Mouse (Mus musculus): Measurements from ENCODE around the gene Tnfaip2. TPM values are rescaled to one million over a fixed set of nuclear protein-coding genes. Genes with fewer than 3 reads are reported as not detected.

The Tnfaip2 gene
- polyA plus RNA-seq, 1 experiment from 2014 or later = 77.2 TPM

- 41% methylated on average over 4 of the region's 4 CpGs for WGBS (ENCODE audit: insufficient replicate concordance)
These were observed 10.2 kb upstream of the Tnfaip2 start for GRCm38 (mm10) chr12:111432097-111432496.

GRCm38 (mm10) chr12:111432751-111433331, 9.4 kb upstream of the Tnfaip2 start:
- Histone ChIP-seq H3K27me3 (ENCODE audit: control insufficient read depth, insufficient read depth, low read depth, low read length) (peaks cover 31% of the 10 kb centered on the region), H3K4me2 (ENCODE audit: low read depth, low read length) (no peak overlapping the region), H3K4me1 (ENCODE audit: control insufficient read depth, low read depth, low read length) (peaks cover 80% of the 10 kb centered on the region), H3K9me3 (replicated peaks; ENCODE audit: control insufficient read depth, low read length) (no peaks in the 10 kb centered on the region), H3K27ac (ENCODE audit: low read length) (peak overlapping the region; percentile 16), H3K9ac (ENCODE audit: low read depth, low read length) (no peak overlapping the region; the same call in 1 of the 2 replicates), H3K36me3 (ENCODE audit: control insufficient read depth, insufficient read depth) (no peaks in the 10 kb centered on the region), H3K4me3 (ENCODE audit: low read depth, low read length) (no peak overlapping the region)
- ATAC-seq (ENCODE audit: low read depth) = no peak
- WGBS (ENCODE audit: insufficient replicate concordance) = 46% methylated on average over 4 of the region's 5 CpGs

More at GRCm38 (mm10) chr12:111432097-111432496, 10.2 kb upstream of the Tnfaip2 start:
- no peaks in the 10 kb centered on the region for H3K36me3 ChIP-seq (ENCODE audit: control insufficient read depth, insufficient read depth)
- H3K27ac ChIP-seq (ENCODE audit: low read length) = peak overlapping the region; percentile 16
- H3K9ac ChIP-seq (ENCODE audit: low read depth, low read length) = no peak overlapping the region
- H3K9me3 ChIP-seq (replicated peaks; ENCODE audit: control insufficient read depth, low read length) = no peaks in the 10 kb centered on the region
- H3K4me1 ChIP-seq (ENCODE audit: control insufficient read depth, low read depth, low read length) = peaks cover 73% of the 10 kb centered on the region
- H3K4me2 ChIP-seq (ENCODE audit: low read depth, low read length) = no peak overlapping the region
- H3K4me3 ChIP-seq (ENCODE audit: low read depth, low read length) = no peak overlapping the region
- ATAC-seq (ENCODE audit: low read depth) = no peak
- peaks cover 31% of the 10 kb centered on the region for H3K27me3 ChIP-seq (ENCODE audit: control insufficient read depth, insufficient read depth, low read depth, low read length)

GRCm38 (mm10) chr12:111434164-111434744, 8.0 kb upstream of the Tnfaip2 start:
- Histone ChIP-seq H3K27ac (ENCODE audit: low read length) (peak overlapping the region; percentile 80), H3K4me2 (ENCODE audit: low read depth, low read length) (peak overlapping the region; percentile 40), H3K27me3 (ENCODE audit: control insufficient read depth, insufficient read depth, low read depth, low read length) (peaks cover 17% of the 10 kb centered on the region), H3K4me3 (ENCODE audit: low read depth, low read length) (no peak overlapping the region), H3K9me3 (replicated peaks; ENCODE audit: control insufficient read depth, low read length) (no peaks in the 10 kb centered on the region), H3K4me1 (ENCODE audit: control insufficient read depth, low read depth, low read length) (peaks cover 87% of the 10 kb centered on the region), H3K9ac (ENCODE audit: low read depth, low read length) (peak overlapping the region; percentile 49), H3K36me3 (ENCODE audit: control insufficient read depth, insufficient read depth) (no peaks in the 10 kb centered on the region)
- ATAC-seq (ENCODE audit: low read depth) = no peak
- WGBS (ENCODE audit: insufficient replicate concordance) = 51% methylated on average over 7 of the region's 7 CpGs

GRCm38 (mm10) chr12:111434745-111435327, 7.4 kb upstream of the Tnfaip2 start:
- Histone ChIP-seq H3K4me3 (ENCODE audit: low read depth, low read length) (0 out of 2 replicates have a peak overlapping the region, but pooled peaks have one; percentile 5), H3K4me1 (ENCODE audit: control insufficient read depth, low read depth, low read length) (peaks cover 86% of the 10 kb centered on the region), H3K36me3 (ENCODE audit: control insufficient read depth, insufficient read depth) (no peaks in the 10 kb centered on the region), H3K4me2 (ENCODE audit: low read depth, low read length) (peak overlapping the region; percentile 40), H3K27ac (ENCODE audit: low read length) (peak overlapping the region; percentile 80), H3K27me3 (ENCODE audit: control insufficient read depth, insufficient read depth, low read depth, low read length) (peaks cover 11% of the 10 kb centered on the region), H3K9me3 (replicated peaks; ENCODE audit: control insufficient read depth, low read length) (no peaks in the 10 kb centered on the region), H3K9ac (ENCODE audit: low read depth, low read length) (peak overlapping the region; percentile 49)
- WGBS (ENCODE audit: insufficient replicate concordance) = 12% methylated on average over 8 of the region's 8 CpGs
- peak; percentile 90 for ATAC-seq (ENCODE audit: low read depth)

- Histone ChIP-seq H3K36me3 (ENCODE audit: control insufficient read depth, insufficient read depth) (no peaks in the 10 kb centered on the region), H3K4me2 (ENCODE audit: low read depth, low read length) (no peak overlapping the region), H3K27me3 (ENCODE audit: control insufficient read depth, insufficient read depth, low read depth, low read length) (no peaks in the 10 kb centered on the region; the same call in 1 of the 2 replicates), H3K27ac (ENCODE audit: low read length) (peak overlapping the region; percentile 49), H3K4me3 (ENCODE audit: low read depth, low read length) (no peak overlapping the region), H3K9me3 (replicated peaks; ENCODE audit: control insufficient read depth, low read length) (no peaks in the 10 kb centered on the region), H3K4me1 (ENCODE audit: control insufficient read depth, low read depth, low read length) (peaks cover 74% of the 10 kb centered on the region), H3K9ac (ENCODE audit: low read depth, low read length) (no peak overlapping the region)
- ATAC-seq (ENCODE audit: low read depth) = no peak
- WGBS (ENCODE audit: insufficient replicate concordance) = 76% methylated on average over 3 of the region's 3 CpGs
These were observed 6.1 kb upstream of the Tnfaip2 start for GRCm38 (mm10) chr12:111436170-111436569.

- Histone ChIP-seq H3K4me1 (ENCODE audit: control insufficient read depth, low read depth, low read length) (peaks cover 78% of the 10 kb centered on the region), H3K27me3 (ENCODE audit: control insufficient read depth, insufficient read depth, low read depth, low read length) (no peaks in the 10 kb centered on the region), H3K9ac (ENCODE audit: low read depth, low read length) (no peak overlapping the region), H3K36me3 (ENCODE audit: control insufficient read depth, insufficient read depth) (no peaks in the 10 kb centered on the region), H3K4me2 (ENCODE audit: low read depth, low read length) (no peak overlapping the region), H3K4me3 (ENCODE audit: low read depth, low read length) (no peak overlapping the region), H3K27ac (ENCODE audit: low read length) (peak overlapping the region; percentile 49), H3K9me3 (replicated peaks; ENCODE audit: control insufficient read depth, low read length) (no peaks in the 10 kb centered on the region)
- WGBS (ENCODE audit: insufficient replicate concordance) = 58% methylated on average over 8 of the region's 8 CpGs
- ATAC-seq (ENCODE audit: low read depth) = no peak
These were observed 5.6 kb upstream of the Tnfaip2 start for GRCm38 (mm10) chr12:111436640-111437039.

GRCm38 (mm10) chr12:111437222-111437900, 4.9 kb upstream of the Tnfaip2 start:
- peak overlapping the region; percentile 66 for H3K27ac ChIP-seq (ENCODE audit: low read length)
- no peak overlapping the region for H3K4me3 ChIP-seq (ENCODE audit: low read depth, low read length)
- 25% methylated on average over 5 of the region's 5 CpGs for WGBS (ENCODE audit: insufficient replicate concordance)
- no peak overlapping the region for H3K9ac ChIP-seq (ENCODE audit: low read depth, low read length)
- no peaks in the 10 kb centered on the region for H3K27me3 ChIP-seq (ENCODE audit: control insufficient read depth, insufficient read depth, low read depth, low read length)
- H3K9me3 ChIP-seq (replicated peaks; ENCODE audit: control insufficient read depth, low read length) = no peaks in the 10 kb centered on the region
- H3K4me2 ChIP-seq (ENCODE audit: low read depth, low read length) = no peak overlapping the region
- ATAC-seq (ENCODE audit: low read depth) = no peak
- peaks cover 83% of the 10 kb centered on the region for H3K4me1 ChIP-seq (ENCODE audit: control insufficient read depth, low read depth, low read length)
- H3K36me3 ChIP-seq (ENCODE audit: control insufficient read depth, insufficient read depth) = no peaks in the 10 kb centered on the region

GRCm38 (mm10) chr12:111438850-111439249, 3.4 kb upstream of the Tnfaip2 start:
- Histone ChIP-seq H3K4me2 (ENCODE audit: low read depth, low read length) (no peak overlapping the region), H3K9ac (ENCODE audit: low read depth, low read length) (no peak overlapping the region), H3K4me3 (ENCODE audit: low read depth, low read length) (no peak overlapping the region), H3K27me3 (ENCODE audit: control insufficient read depth, insufficient read depth, low read depth, low read length) (no peaks in the 10 kb centered on the region), H3K27ac (ENCODE audit: low read length) (peak overlapping the region; percentile 66), H3K9me3 (replicated peaks; ENCODE audit: control insufficient read depth, low read length) (no peaks in the 10 kb centered on the region), H3K4me1 (ENCODE audit: control insufficient read depth, low read depth, low read length) (peaks cover 70% of the 10 kb centered on the region), H3K36me3 (ENCODE audit: control insufficient read depth, insufficient read depth) (no peaks in the 10 kb centered on the region)
- WGBS (ENCODE audit: insufficient replicate concordance) = 60% methylated on average over 6 of the region's 6 CpGs
- ATAC-seq (ENCODE audit: low read depth) = no peak

Data from liver, embryonic 16.5 days (tissue).